Mouse (Mus musculus) intestine, embryonic 14.5 days (tissue): ENCODE data around the gene Smad9. TPM values are rescaled to one million over a fixed set of nuclear protein-coding genes. Genes with fewer than 3 reads are reported as not detected.

Experiments used
- ATAC-seq: fragments of 200-750 bp; cut with Nextera tagmentation; replicated peaks from 2 replicates; pipeline ENCODE4 v1.8.0; 2017; ENCODE audit warnings: low read depth, moderate number of reproducible peaks, moderate TSS enrichment, moderate library complexity; ENCODE audit not compliant: low FRiP score, low TSS enrichment
- DNase-seq: peaks from one replicate; pipeline ENCODE4 v3.0.0-alpha.2; 2018; ENCODE audit warnings: low spot score
- H3K27ac ChIP-seq: fragments of 300-500 bp; sonication (generic); 2 replicates; pipeline ENCODE4 v1.5.1; 2014; ENCODE audit warnings: low read depth, mild to moderate bottlenecking, control low read depth
- H3K27me3 ChIP-seq: fragments of 300-500 bp; sonication (generic); replicated peaks from 2 replicates; pipeline ENCODE4 v1.6.1; 2014; ENCODE audit warnings: low read length, control low read depth; ENCODE audit not compliant: control insufficient read depth, insufficient read depth
- H3K36me3 ChIP-seq: fragments of 300-500 bp; sonication (generic); 2 replicates; pipeline ENCODE4 v1.6.1; 2014; ENCODE audit warnings: low read length, control low read depth; ENCODE audit not compliant: control insufficient read depth, insufficient read depth
- H3K4me1 ChIP-seq: fragments of 300-500 bp; sonication (generic); replicated peaks from 2 replicates; pipeline ENCODE4 v1.6.1; 2014; ENCODE audit warnings: low read length, control low read depth, mixed read lengths; ENCODE audit not compliant: control insufficient read depth, insufficient read depth
- H3K4me2 ChIP-seq: fragments of 300-500 bp; sonication (generic); 2 replicates; pipeline ENCODE4 v1.6.1; 2014; ENCODE audit warnings: low read length
- H3K4me3 ChIP-seq: fragments of 300-500 bp; sonication (generic); 2 replicates; pipeline ENCODE4 v1.5.1; 2014; ENCODE audit warnings: low read depth, low read length, control low read depth, mixed read lengths
- H3K9ac ChIP-seq: fragments of 300-500 bp; sonication (generic); 2 replicates; pipeline ENCODE4 v1.6.1; 2014; ENCODE audit warnings: mild to moderate bottlenecking, low read length
- H3K9me3 ChIP-seq: fragments of 300-500 bp; sonication (generic); 2 replicates; pipeline ENCODE4 v1.6.1; 2016; ENCODE audit warnings: low read length, control low read depth; ENCODE audit not compliant: control insufficient read depth
- WGBS: fragments of 180-500 bp; shearing (Covaris S2); extraction: QIAGEN DNeasy Blood & Tissue Kit; methylation state at CpG from one replicate; pipeline ENCODE4 v1.1.7; 2014; 5-methylcytosine and 5-hydroxymethylcytosine counted together
- polyA plus RNA-seq: library from polyadenylated mRNA; unstranded; fragments of >200 nt; fragmentation: Nextera tagmentation; extraction: Ambion mirVana; gene quantifications from 2 replicates; pipeline ENCODE4 v1.2.1, GENCODE M21; 2014

Smad9 gene
- polyA plus RNA-seq, 1 experiment from 2014 or later = 3.7 TPM

- no peak overlapping the region for H3K9ac ChIP-seq
- no peaks in the 10 kb centered on the region for H3K4me1 ChIP-seq
- 64% methylated on average over 10 of the region's 10 CpGs for WGBS
- DNase-seq = no peak
- H3K4me3 ChIP-seq = no peak overlapping the region
- H3K9me3 ChIP-seq = peaks cover 7% of the 10 kb centered on the region; the same call in 1 of the 2 replicates
- H3K36me3 ChIP-seq = no peaks in the 10 kb centered on the region; the same call in 1 of the 2 replicates
- no peak overlapping the region for H3K27ac ChIP-seq
- peak; percentile 56 for ATAC-seq
- H3K27me3 ChIP-seq = no peaks in the 10 kb centered on the region
- H3K4me2 ChIP-seq = no peak overlapping the region
These were observed 36.7 kb downstream of the Smad9 start for GRCm38 (mm10) chr3:54791822-54792677.

- ATAC-seq (no peak), DNase-seq (no peak)
- H3K4me1 ChIP-seq = no peaks in the 10 kb centered on the region
- H3K4me3 ChIP-seq = no peak overlapping the region
- H3K27me3 ChIP-seq = no peaks in the 10 kb centered on the region
- H3K9ac ChIP-seq = no peak overlapping the region
- H3K9me3 ChIP-seq = peaks cover 7% of the 10 kb centered on the region; the same call in 1 of the 2 replicates
- no peak overlapping the region for H3K27ac ChIP-seq
- H3K4me2 ChIP-seq = no peak overlapping the region
- 85% methylated on average over 6 of the region's 6 CpGs for WGBS
- 0 out of 2 replicates have a peak, but pooled peaks cover 3% of the 10 kb centered on the region for H3K36me3 ChIP-seq
These were observed 38.4 kb downstream of the Smad9 start for GRCm38 (mm10) chr3:54793762-54794161.

GRCm38 (mm10) chr3:54795379-54795778 is 40.0 kb downstream of the Smad9 start:
- ATAC-seq (no peak), DNase-seq (no peak)
- Histone ChIP-seq H3K4me2 (no peak overlapping the region), H3K4me1 (no peaks in the 10 kb centered on the region), H3K27me3 (no peaks in the 10 kb centered on the region), H3K27ac (no peak overlapping the region), H3K9me3 (peaks cover 7% of the 10 kb centered on the region; the same call in 1 of the 2 replicates), H3K9ac (no peak overlapping the region), H3K4me3 (no peak overlapping the region), H3K36me3 (peaks cover 4% of the 10 kb centered on the region; the same call in 1 of the 2 replicates)
- 91% methylated on average over 5 of the region's 5 CpGs for WGBS

- H3K27me3 ChIP-seq = no peaks in the 10 kb centered on the region
- peaks cover 4% of the 10 kb centered on the region; the same call in 1 of the 2 replicates for H3K36me3 ChIP-seq
- no peak overlapping the region for H3K4me3 ChIP-seq
- no peak overlapping the region for H3K27ac ChIP-seq
- ATAC-seq = no peak
- peaks cover 7% of the 10 kb centered on the region; the same call in 1 of the 2 replicates for H3K9me3 ChIP-seq
- no peaks in the 10 kb centered on the region for H3K4me1 ChIP-seq
- no peak overlapping the region for H3K9ac ChIP-seq
- H3K4me2 ChIP-seq = no peak overlapping the region
- WGBS = 90% methylated on average over 1 of the region's 1 CpGs
- no peak for DNase-seq
These were observed 40.4 kb downstream of the Smad9 start for GRCm38 (mm10) chr3:54795806-54796205.

DNA sequence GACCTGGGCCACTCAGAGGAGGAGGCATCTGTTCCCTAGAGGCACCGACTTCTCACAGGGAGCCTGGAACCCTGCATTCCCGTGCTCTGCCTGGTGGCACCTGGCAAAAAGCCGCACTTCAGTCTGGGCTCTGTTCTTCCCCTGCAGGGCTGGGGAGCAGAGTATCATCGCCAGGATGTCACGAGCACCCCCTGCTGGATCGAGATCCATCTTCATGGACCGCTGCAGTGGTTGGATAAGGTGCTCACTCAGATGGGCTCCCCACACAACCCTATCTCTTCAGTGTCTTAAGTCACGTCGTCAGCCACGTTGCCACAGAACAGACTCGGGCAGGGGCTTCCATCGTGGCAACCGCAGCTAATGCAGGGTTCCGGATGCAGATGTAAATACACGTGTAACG is 41.8 kb downstream of the Smad9 start:
- no peak overlapping the region for H3K27ac ChIP-seq
- no peak overlapping the region for H3K9ac ChIP-seq
- peak; percentile 71 for DNase-seq
- peaks cover 4% of the 10 kb centered on the region; the same call in 1 of the 2 replicates for H3K36me3 ChIP-seq
- 32% methylated on average over 16 of the region's 16 CpGs for WGBS
- peak; percentile 82 for ATAC-seq
- peaks cover 7% of the 10 kb centered on the region; the same call in 1 of the 2 replicates for H3K9me3 ChIP-seq
- no peaks in the 10 kb centered on the region for H3K27me3 ChIP-seq
- no peak overlapping the region for H3K4me3 ChIP-seq
- H3K4me1 ChIP-seq = no peaks in the 10 kb centered on the region
- H3K4me2 ChIP-seq = no peak overlapping the region

DNA sequence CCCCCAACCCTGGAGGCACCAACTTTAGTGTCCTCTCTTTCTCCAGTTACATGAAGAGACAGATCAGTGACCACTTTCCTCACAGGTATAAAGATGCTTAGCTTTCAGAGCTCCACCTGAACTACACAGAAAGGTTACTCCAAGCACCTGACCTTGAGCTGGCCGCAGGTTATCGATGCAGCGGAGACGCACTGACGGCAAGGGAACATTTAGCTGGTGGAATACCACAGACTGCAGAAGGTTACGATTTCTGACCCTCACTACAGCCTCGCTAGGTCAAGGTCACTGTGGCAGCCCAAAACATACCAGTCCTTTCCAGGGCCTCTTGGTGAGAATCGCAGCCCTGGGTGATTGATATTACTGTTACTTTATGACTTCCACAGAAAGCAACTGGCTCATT is 48.3 kb downstream of the Smad9 start:
- no peak overlapping the region for H3K9ac ChIP-seq
- no peak overlapping the region for H3K27ac ChIP-seq
- 90% methylated on average over 8 of the region's 8 CpGs for WGBS
- no peaks in the 10 kb centered on the region for H3K27me3 ChIP-seq
- DNase-seq (no peak), ATAC-seq (no peak)
- H3K36me3 ChIP-seq = peaks cover 29% of the 10 kb centered on the region
- H3K4me1 ChIP-seq = peaks cover 17% of the 10 kb centered on the region
- no peak overlapping the region for H3K4me2 ChIP-seq
- H3K9me3 ChIP-seq = no peaks in the 10 kb centered on the region
- H3K4me3 ChIP-seq = no peak overlapping the region

DNA sequence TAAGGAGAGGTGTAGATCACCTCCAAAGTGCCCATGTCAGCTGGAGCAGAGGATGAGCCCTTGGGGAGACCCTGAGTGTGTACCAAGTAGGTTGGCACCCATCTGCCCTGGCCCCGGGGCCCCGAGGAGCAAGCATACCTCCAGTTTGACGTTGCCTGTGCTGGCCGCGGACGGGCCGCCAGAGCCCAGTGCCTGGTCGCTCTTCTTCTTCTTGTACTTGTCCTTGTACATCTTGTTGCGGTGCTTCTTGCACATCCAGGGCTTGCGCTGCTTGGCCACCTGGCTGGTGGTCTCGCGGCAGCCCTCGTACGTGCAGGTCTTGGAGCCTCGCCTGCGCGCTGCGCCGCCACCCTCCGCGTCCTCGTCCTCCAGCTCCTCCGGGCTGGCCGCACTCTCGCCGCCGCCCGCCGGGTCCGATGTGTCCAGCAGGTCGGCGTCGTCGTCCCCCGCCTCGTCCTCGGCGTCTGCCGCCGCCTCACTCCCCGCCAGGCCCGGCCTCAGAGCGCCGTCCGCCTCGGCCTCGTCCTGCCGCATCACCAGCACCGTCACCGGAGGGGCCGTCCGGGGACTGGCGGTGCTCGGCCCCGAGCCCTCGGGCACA is 51.8 kb downstream of the Smad9 start:
- H3K36me3 ChIP-seq = peaks cover 27% of the 10 kb centered on the region
- H3K4me2 ChIP-seq = peak overlapping the region; percentile 60
- H3K4me1 ChIP-seq = peaks cover 17% of the 10 kb centered on the region
- H3K9ac ChIP-seq = peak overlapping the region; percentile 86
- DNase-seq = peak; percentile 85
- peak; percentile 81 for ATAC-seq
- peak overlapping the region; percentile 85 for H3K4me3 ChIP-seq
- H3K27ac ChIP-seq = peak overlapping the region; percentile 91
- H3K27me3 ChIP-seq = no peaks in the 10 kb centered on the region
- WGBS = under 1% methylated on average over 56 of the region's 56 CpGs
- H3K9me3 ChIP-seq = no peaks in the 10 kb centered on the region

- Histone ChIP-seq H3K36me3 (peaks cover 22% of the 10 kb centered on the region), H3K27me3 (no peaks in the 10 kb centered on the region), H3K4me2 (peak within 1 kb of the TSS; percentile 60), H3K27ac (peak within 1 kb of the TSS; percentile 91), H3K4me1 (peaks cover 17% of the 10 kb centered on the region), H3K4me3 (peak within 1 kb of the TSS; percentile 85), H3K9me3 (no peaks in the 10 kb centered on the region), H3K9ac (peak within 1 kb of the TSS; percentile 86)
- under 1% methylated on average over 52 of the region's 52 CpGs for WGBS
- peak; percentile 99 for DNase-seq
- peak; percentile 92 for ATAC-seq
These were observed 52.4 kb downstream of the Smad9 start, which contains the start of gene Rfxap for GRCm38 (mm10) chr3:54807666-54808217. Gene Rfxap, minus strand, starts transcription at chr3:54807791.
